In the genomic region with DNA sequence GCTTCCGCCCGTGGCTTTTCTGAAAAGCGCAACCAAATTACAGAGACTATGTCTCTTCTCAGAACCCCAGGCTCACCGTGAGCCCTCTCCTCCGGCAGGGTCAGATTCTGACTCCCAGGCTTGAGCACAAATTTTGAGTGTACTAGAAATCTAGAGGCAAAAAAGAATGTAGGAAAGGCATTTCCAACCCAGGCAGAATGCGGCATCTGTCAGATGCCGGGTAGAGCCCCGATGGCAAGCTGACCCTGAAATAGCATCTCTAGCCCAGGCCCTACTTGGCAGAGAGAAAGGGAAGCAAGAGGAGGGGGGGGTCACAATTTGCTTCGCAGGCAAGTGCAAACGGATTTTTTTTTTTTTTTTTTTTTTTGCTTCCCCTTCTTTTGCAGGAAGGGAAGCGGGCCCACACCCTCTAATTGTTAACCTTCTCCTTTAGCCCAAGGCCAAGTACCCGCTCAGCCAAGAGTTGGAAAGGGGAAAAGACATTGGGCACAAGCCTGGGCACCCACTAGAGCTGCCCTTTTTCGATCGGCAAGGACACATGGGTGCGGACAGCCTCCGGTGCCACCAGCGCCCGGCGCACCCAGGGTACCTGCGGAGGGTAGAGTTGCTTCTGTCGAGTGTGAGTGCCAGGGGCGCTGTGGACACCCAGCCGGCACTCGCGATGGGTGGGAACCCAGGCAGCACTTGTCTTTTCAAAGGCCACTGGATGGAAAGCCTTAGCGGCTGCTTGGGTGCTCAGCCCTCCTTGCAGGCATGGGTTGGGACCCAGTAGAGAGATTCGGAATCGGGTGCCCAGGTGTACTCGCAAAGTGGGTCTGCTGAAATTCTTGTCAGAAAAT, we compare ENCODE assay signal across 16 mouse cellular contexts. TPM values are rescaled to one million over a fixed set of nuclear protein-coding genes. Genes with fewer than 3 reads are reported as not detected.
A peak's percentile ranks its signal among the peaks of the same experiment; 100 is the strongest.
DNase-seq lines count a peak whose midpoint lies in the region; ATAC-seq and TF ChIP-seq lines count a peak whose summit lies in the region.
"Had no signal": no experiment of that assay in that cellular context is flagged by ENCODE, and none has a peak within 500 bp of the region (broad histone marks: within the 10 kb centered on the region; RNA-seq: fewer than 3 reads in every experiment).

No protein-coding gene starts in this region.

- WGBS in limb, embryonic 11.5 days, result 2% methylated on average over 29 of the region's 29 CpGs
- 2% methylated on average over 29 of the region's 29 CpGs for WGBS in limb, embryonic 10.5 days
- 5% methylated on average over 29 of the region's 29 CpGs for WGBS in forebrain, embryonic 14.5 days
- 5% methylated on average over 29 of the region's 29 CpGs for WGBS in small intestine, adult 2 months
- 2% methylated on average over 29 of the region's 29 CpGs for WGBS in heart, embryonic 10.5 days

- no peak overlapping the region for H3K4me3 ChIP-seq in limb, embryonic 11.5 days (ENCODE audit: low read depth, low read length)
- H3K4me3 ChIP-seq in limb, embryonic 10.5 days, result no peak overlapping the region
- H3K4me3 ChIP-seq in forebrain, embryonic 14.5 days (ENCODE audit: low read depth, low read length), result peak overlapping the region; percentile 51
- no peak overlapping the region for H3K4me3 ChIP-seq in small intestine, adult 2 months (ENCODE audit: low read depth, low read length)
- no peak overlapping the region for H3K4me3 ChIP-seq in heart, embryonic 10.5 days

- H3K9me3 ChIP-seq in limb, embryonic 11.5 days (ENCODE audit: control insufficient read depth, low read length), result no peaks in the 10 kb centered on the region
- no peaks in the 10 kb centered on the region for H3K9me3 ChIP-seq in limb, embryonic 10.5 days (replicated peaks)
- no peaks in the 10 kb centered on the region for H3K9me3 ChIP-seq in forebrain, embryonic 14.5 days (replicated peaks; ENCODE audit: control insufficient read depth, low read length)
- no peaks in the 10 kb centered on the region for H3K9me3 ChIP-seq in heart, embryonic 10.5 days

- no peak for TF ChIP-seq POLR2A in small intestine, adult 2 months (IDR thresholded peaks at IDR 0.05; ENCODE audit: low read depth, low read length)

- no peaks in the 10 kb centered on the region; the same call in 1 of the 2 replicates for H3K4me1 ChIP-seq in limb, embryonic 11.5 days (ENCODE audit: control insufficient read depth, insufficient read depth, low read length)
- peaks cover 30% of the 10 kb centered on the region for H3K4me1 ChIP-seq in limb, embryonic 10.5 days
- H3K4me1 ChIP-seq in forebrain, embryonic 14.5 days (ENCODE audit: control insufficient read depth, insufficient read depth, low read length), result peaks cover 30% of the 10 kb centered on the region
- peaks cover 2% of the 10 kb centered on the region; the same call in 1 of the 2 replicates for H3K4me1 ChIP-seq in small intestine, adult 2 months (ENCODE audit: control insufficient read depth, insufficient read depth, insufficient read length, low read length)
- H3K4me1 ChIP-seq in heart, embryonic 10.5 days, result peaks cover 27% of the 10 kb centered on the region

- H3K9ac ChIP-seq in limb, embryonic 11.5 days (ENCODE audit: low read length), result no peak overlapping the region
- H3K9ac ChIP-seq in forebrain, embryonic 14.5 days (ENCODE audit: low read length), result peak overlapping the region; percentile 89

- 0 out of 2 replicates have a peak, but pooled peaks have one; percentile 5 for TF ChIP-seq CTCF in small intestine, adult 2 months (IDR thresholded peaks at IDR 0.05; ENCODE audit: extremely low read depth, insufficient read length, insufficient replicate concordance, low read depth, low read length)

- no peak overlapping the region for H3K4me2 ChIP-seq in limb, embryonic 11.5 days (ENCODE audit: low read depth, severe bottlenecking)
- peak overlapping the region; percentile 89 for H3K4me2 ChIP-seq in forebrain, embryonic 14.5 days (ENCODE audit: low read length)
- H3K4me2 ChIP-seq: liver, embryonic 11.5 days had no signal

- no peak overlapping the region for H3K27ac ChIP-seq in limb, embryonic 11.5 days (replicated peaks; ENCODE audit: low read depth, low read length)
- H3K27ac ChIP-seq in limb, embryonic 10.5 days, result no peak overlapping the region
- H3K27ac ChIP-seq in forebrain, embryonic 14.5 days (ENCODE audit: low read depth, low read length), result peak overlapping the region; percentile 96
- no peak overlapping the region for H3K27ac ChIP-seq in small intestine, adult 2 months (ENCODE audit: insufficient read depth, low read depth, low read length)
- H3K27ac ChIP-seq in heart, embryonic 10.5 days, result no peak overlapping the region
- H3K27ac ChIP-seq: macrophage had no signal

- H3K27me3 ChIP-seq in limb, embryonic 11.5 days (ENCODE audit: control insufficient read depth, insufficient read depth, low read length), result peaks cover 94% of the 10 kb centered on the region
- H3K27me3 ChIP-seq in limb, embryonic 10.5 days (ENCODE audit: low read depth, poor library complexity, severe bottlenecking), result peaks cover 100% of the 10 kb centered on the region
- H3K27me3 ChIP-seq in forebrain, embryonic 14.5 days (replicated peaks; ENCODE audit: control insufficient read depth, insufficient read depth, low read length), result peaks cover 28% of the 10 kb centered on the region
- H3K27me3 ChIP-seq in small intestine, adult 2 months (ENCODE audit: control insufficient read depth, insufficient read depth, low read length), result peaks cover 86% of the 10 kb centered on the region
- peaks cover 98% of the 10 kb centered on the region for H3K27me3 ChIP-seq in heart, embryonic 10.5 days (ENCODE audit: insufficient read depth, poor library complexity, severe bottlenecking)

- no peaks in the 10 kb centered on the region for H3K36me3 ChIP-seq in limb, embryonic 11.5 days (ENCODE audit: control insufficient read depth, insufficient read depth, low read length)
- no peaks in the 10 kb centered on the region for H3K36me3 ChIP-seq in limb, embryonic 10.5 days
- H3K36me3 ChIP-seq in forebrain, embryonic 14.5 days (ENCODE audit: control insufficient read depth, insufficient read depth, low read length), result no peaks in the 10 kb centered on the region
- H3K36me3 ChIP-seq in small intestine, adult 2 months (ENCODE audit: control insufficient read depth, insufficient read depth, low read length), result no peaks in the 10 kb centered on the region
- H3K36me3 ChIP-seq in heart, embryonic 10.5 days, result no peaks in the 10 kb centered on the region

- peak; percentile 60 for DNase-seq in limb, embryonic 11.5 days (ENCODE audit: low spot score)
- no peak for DNase-seq in limb, embryonic 10.5 days (ENCODE audit: low spot score)
- peak; percentile 56 for DNase-seq in forebrain, embryonic 14.5 days (ENCODE audit: low spot score)
- DNase-seq in mesoderm, embryonic 11.5 days (ENCODE audit: low read depth, low spot score), result peak; percentile 34
- DNase-seq in cerebellum, adult 11 months, result no peak
- no peak for DNase-seq in layer of hippocampus, adult 18-20 months (ENCODE audit: low spot score in 2 of 2)
- DNase-seq in heart, embryonic 10.5 days (ENCODE audit: low spot score), result no peak
- DNase-seq: kidney, postnatal 14 days; thymus, adult 2 months had no signal

- ATAC-seq in limb, embryonic 11.5 days (ENCODE audit: insufficient number of reproducible peaks, low FRiP score, low TSS enrichment, low read depth), result no peak
- ATAC-seq in forebrain, embryonic 14.5 days, result no peak

RNA-seq across cellular contexts. Expression of gene Sox1, which starts 5.1 kb away (rescaled TPM):
- not detected in 2 replicates for polyA plus RNA-seq in limb, embryonic 11.5 days (2014; fragmentation: Nextera tagmentation; extraction: Ambion mirVana)
- polyA plus RNA-seq in limb, embryonic 10.5 days (2016; fragmentation: Nextera tagmentation; extraction: Ambion mirVana), result not detected in 2 replicates
- polyA plus RNA-seq in forebrain, embryonic 14.5 days (2014; fragmentation: Nextera tagmentation; extraction: Ambion mirVana), result 5.7 and 6.1 TPM in 2 replicates
- polyA plus RNA-seq in small intestine, adult 2 months (2012; rRNA removed), result not detected in 2 replicates
- total RNA-seq in layer of hippocampus, adult 18-20 months (2021), result 10 to 100 TPM in 1 of 2 experiments, 1 to 10 TPM in 1; 9.6 to 11.3 TPM
- polyA plus RNA-seq in heart, embryonic 10.5 days (2016; fragmentation: Nextera tagmentation; extraction: Ambion mirVana), result not detected in 2 replicates
- total RNA-seq: CH12.LX; gastrocnemius, postnatal 4 days; heart, postnatal 10 days; neutrophil, adult 5-6 weeks had no signal
- polyA plus RNA-seq: liver, embryonic 11.5 days; macrophage; thymus, adult 2 months had no signal

Comparison
In these comparisons a context has a peak if more than half of its experiments do, and no peak if none do; other contexts are left out.
1. DNase-seq: peak in limb, embryonic 11.5 days (single experiment), forebrain, embryonic 14.5 days (single experiment) and mesoderm, embryonic 11.5 days (single experiment); none in limb, embryonic 10.5 days (single experiment), cerebellum, adult 11 months (single experiment), layer of hippocampus, adult 18-20 months (0 of 2) and heart, embryonic 10.5 days (single experiment).